Mouse (Mus musculus): ENCODE results near the gene Pp2d1. TPM values are rescaled to one million over a fixed set of nuclear protein-coding genes. Genes with fewer than 3 reads are reported as not detected.

The Pp2d1 gene
- polyA plus RNA-seq, 1 experiment from 2014 or later = 0.05 TPM

- Histone ChIP-seq H3K27me3 (no peaks in the 10 kb centered on the region), H3K4me2 (no peak overlapping the region), H3K9ac (no peak overlapping the region), H3K36me3 (replicated peaks) (no peaks in the 10 kb centered on the region), H3K27ac (replicated peaks) (no peak overlapping the region), H3K4me3 (replicated peaks) (no peak overlapping the region), H3K9me3 (replicated peaks) (no peaks in the 10 kb centered on the region), H3K4me1 (replicated peaks) (peaks cover 4% of the 10 kb centered on the region; the same call in 1 of the 2 replicates)
- ATAC-seq (ENCODE audit: insufficient read depth) = no peak
- 38% methylated on average over 2 of the region's 2 CpGs for WGBS (ENCODE audit: insufficient replicate concordance)
These were observed 6.8 kb downstream of the Pp2d1 start for GRCm38 (mm10) chr17:53532425-53532824.

GRCm38 (mm10) chr17:53531160-53531559 is 8.1 kb downstream of the Pp2d1 start:
- Histone ChIP-seq H3K4me3 (replicated peaks) (no peak overlapping the region), H3K9ac (no peak overlapping the region), H3K27me3 (no peaks in the 10 kb centered on the region), H3K4me1 (replicated peaks) (peaks cover 4% of the 10 kb centered on the region; the same call in 1 of the 2 replicates), H3K9me3 (replicated peaks) (no peaks in the 10 kb centered on the region), H3K4me2 (no peak overlapping the region), H3K27ac (replicated peaks) (no peak overlapping the region), H3K36me3 (replicated peaks) (no peaks in the 10 kb centered on the region)
- ATAC-seq (ENCODE audit: insufficient read depth) = no peak
- 23% methylated on average over 2 of the region's 2 CpGs for WGBS (ENCODE audit: insufficient replicate concordance)

- WGBS (ENCODE audit: insufficient replicate concordance) = 78% methylated on average over 2 of the region's 2 CpGs
These were observed 11.2 kb downstream of the Pp2d1 start for GRCm38 (mm10) chr17:53528034-53528433.

GRCm38 (mm10) chr17:53520509-53520908 is 18.7 kb downstream of the Pp2d1 start:
- no peak overlapping the region for H3K9ac ChIP-seq
- H3K27ac ChIP-seq (replicated peaks) = no peak overlapping the region
- no peak for ATAC-seq (ENCODE audit: insufficient read depth)
- no peaks in the 10 kb centered on the region for H3K27me3 ChIP-seq
- no peaks in the 10 kb centered on the region for H3K9me3 ChIP-seq (replicated peaks)
- H3K4me2 ChIP-seq = no peak overlapping the region
- no peaks in the 10 kb centered on the region for H3K36me3 ChIP-seq (replicated peaks)
- no peak overlapping the region for H3K4me3 ChIP-seq (replicated peaks)
- no peaks in the 10 kb centered on the region for H3K4me1 ChIP-seq (replicated peaks)

More at GRCm38 (mm10) chr17:53528034-53528433, 11.2 kb downstream of the Pp2d1 start:
- Histone ChIP-seq H3K4me3 (replicated peaks) (no peak overlapping the region), H3K27me3 (no peaks in the 10 kb centered on the region), H3K9me3 (replicated peaks) (no peaks in the 10 kb centered on the region), H3K36me3 (replicated peaks) (no peaks in the 10 kb centered on the region), H3K4me1 (replicated peaks) (peaks cover 4% of the 10 kb centered on the region; the same call in 1 of the 2 replicates), H3K9ac (no peak overlapping the region), H3K4me2 (no peak overlapping the region), H3K27ac (replicated peaks) (no peak overlapping the region)
- ATAC-seq (ENCODE audit: insufficient read depth) = no peak

- Histone ChIP-seq H3K27ac (replicated peaks) (no peak overlapping the region), H3K36me3 (replicated peaks) (no peaks in the 10 kb centered on the region), H3K9ac (no peak overlapping the region), H3K4me1 (replicated peaks) (no peaks in the 10 kb centered on the region), H3K9me3 (replicated peaks) (no peaks in the 10 kb centered on the region), H3K27me3 (no peaks in the 10 kb centered on the region), H3K4me2 (no peak overlapping the region), H3K4me3 (replicated peaks) (no peak overlapping the region)
- ATAC-seq (ENCODE audit: insufficient read depth) = no peak
These were observed 19.9 kb downstream of the Pp2d1 start for GRCm38 (mm10) chr17:53519364-53519763.

GRCm38 (mm10) chr17:53512311-53512951 is 26.8 kb downstream of the Pp2d1 start:
- H3K36me3 ChIP-seq (replicated peaks) = 0 out of 2 replicates have a peak, but pooled peaks cover 6% of the 10 kb centered on the region
- H3K27me3 ChIP-seq = no peaks in the 10 kb centered on the region
- H3K27ac ChIP-seq (replicated peaks) = no peak overlapping the region
- H3K4me2 ChIP-seq = no peak overlapping the region
- H3K4me3 ChIP-seq (replicated peaks) = no peak overlapping the region
- no peaks in the 10 kb centered on the region for H3K4me1 ChIP-seq (replicated peaks)
- no peaks in the 10 kb centered on the region for H3K9me3 ChIP-seq (replicated peaks)
- H3K9ac ChIP-seq = no peak overlapping the region
- ATAC-seq (ENCODE audit: insufficient read depth) = no peak
- WGBS (ENCODE audit: insufficient replicate concordance) = 80% methylated on average over 2 of the region's 2 CpGs

- no peaks in the 10 kb centered on the region for H3K9me3 ChIP-seq (replicated peaks)
- H3K4me1 ChIP-seq (replicated peaks) = no peaks in the 10 kb centered on the region
- no peak overlapping the region for H3K9ac ChIP-seq
- no peak overlapping the region for H3K4me2 ChIP-seq
- no peaks in the 10 kb centered on the region for H3K27me3 ChIP-seq
- peaks cover 66% of the 10 kb centered on the region for H3K36me3 ChIP-seq (replicated peaks)
- 86% methylated on average over 2 of the region's 2 CpGs for WGBS (ENCODE audit: insufficient replicate concordance)
- H3K27ac ChIP-seq (replicated peaks) = no peak overlapping the region
- no peak for ATAC-seq (ENCODE audit: insufficient read depth)
- no peak overlapping the region for H3K4me3 ChIP-seq (replicated peaks)
These were observed 36.3 kb downstream of the Pp2d1 start for GRCm38 (mm10) chr17:53502966-53503365.

GRCm38 (mm10) chr17:53489007-53489378 is 50.3 kb downstream of the Pp2d1 start:
- no peak overlapping the region for H3K27ac ChIP-seq (replicated peaks)
- ATAC-seq (ENCODE audit: insufficient read depth) = no peak
- WGBS (ENCODE audit: insufficient replicate concordance) = 86% methylated on average over 1 of the region's 1 CpGs

GRCm38 (mm10) chr17:53488291-53489006 is 50.8 kb downstream of the Pp2d1 start:
- Histone ChIP-seq H3K4me2 (no peak overlapping the region), H3K4me3 (replicated peaks) (no peak overlapping the region), H3K9me3 (replicated peaks) (no peaks in the 10 kb centered on the region), H3K9ac (no peak overlapping the region), H3K4me1 (replicated peaks) (no peaks in the 10 kb centered on the region), H3K36me3 (replicated peaks) (peaks cover 48% of the 10 kb centered on the region), H3K27me3 (no peaks in the 10 kb centered on the region), H3K27ac (replicated peaks) (no peak overlapping the region)
- no peak for ATAC-seq (ENCODE audit: insufficient read depth)
- WGBS (ENCODE audit: insufficient replicate concordance) = 77% methylated on average over 4 of the region's 4 CpGs

More at GRCm38 (mm10) chr17:53489007-53489378, 50.3 kb downstream of the Pp2d1 start:
- Histone ChIP-seq H3K9me3 (replicated peaks) (no peaks in the 10 kb centered on the region), H3K4me2 (no peak overlapping the region), H3K27me3 (no peaks in the 10 kb centered on the region), H3K9ac (no peak overlapping the region), H3K4me3 (replicated peaks) (no peak overlapping the region), H3K4me1 (replicated peaks) (no peaks in the 10 kb centered on the region), H3K36me3 (replicated peaks) (peaks cover 51% of the 10 kb centered on the region)

- WGBS (ENCODE audit: insufficient replicate concordance) = 52% methylated on average over 7 of the region's 7 CpGs
- peak overlapping the region; percentile 94 for H3K4me2 ChIP-seq
- peaks cover 30% of the 10 kb centered on the region for H3K4me1 ChIP-seq (replicated peaks)
- H3K9ac ChIP-seq = peak overlapping the region; percentile 98
- H3K36me3 ChIP-seq (replicated peaks) = peaks cover 14% of the 10 kb centered on the region
- no peak overlapping the region for H3K27ac ChIP-seq (replicated peaks)
- H3K27me3 ChIP-seq = no peaks in the 10 kb centered on the region
- H3K4me3 ChIP-seq (replicated peaks) = peak overlapping the region; percentile 98
- H3K9me3 ChIP-seq (replicated peaks) = no peaks in the 10 kb centered on the region
- no peak for ATAC-seq (ENCODE audit: insufficient read depth)
These were observed 58.8 kb downstream of the Pp2d1 start for GRCm38 (mm10) chr17:53480433-53480832.

GRCm38 (mm10) chr17:53479604-53480041 is 59.6 kb downstream of the Pp2d1 start:
- H3K27me3 ChIP-seq = no peaks in the 10 kb centered on the region
- ATAC-seq (ENCODE audit: insufficient read depth) = no peak; the same call in 1 of the 2 replicates
- H3K9me3 ChIP-seq (replicated peaks) = no peaks in the 10 kb centered on the region

More at GRCm38 (mm10) chr17:53479604-53480041, 59.6 kb downstream of the Pp2d1 start:
- H3K27ac ChIP-seq (replicated peaks) = peak overlapping the region; percentile 100
- H3K9ac ChIP-seq = peak overlapping the region; percentile 98
- WGBS (ENCODE audit: insufficient replicate concordance) = under 1% methylated on average over 33 of the region's 33 CpGs
- H3K4me3 ChIP-seq (replicated peaks) = peak overlapping the region; percentile 98
- peaks cover 30% of the 10 kb centered on the region for H3K4me1 ChIP-seq (replicated peaks)
- H3K4me2 ChIP-seq = peak overlapping the region; percentile 94
- peaks cover 7% of the 10 kb centered on the region for H3K36me3 ChIP-seq (replicated peaks)

All from liver, embryonic 15.5 days (tissue).